ENCODE assay signal across 8 mouse cellular contexts in the genomic region with DNA sequence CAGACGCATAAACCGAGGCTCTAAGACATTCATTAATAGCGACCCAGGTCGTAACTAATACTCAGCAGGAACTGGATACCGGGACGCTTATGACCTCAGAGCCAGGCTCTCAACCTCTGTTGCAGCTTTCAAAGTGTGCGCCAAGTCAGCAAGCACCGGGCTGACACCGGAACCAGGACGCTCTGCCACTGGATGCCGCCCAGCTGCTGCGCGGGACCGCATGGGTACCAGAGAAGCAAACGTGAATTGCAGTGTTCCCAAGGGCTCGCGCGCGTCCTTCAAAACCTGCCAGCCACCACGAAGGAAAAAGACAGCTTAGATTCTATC. TPM values are rescaled to one million over a fixed set of nuclear protein-coding genes. Genes with fewer than 3 reads are reported as not detected.
DNase-seq lines count a peak whose midpoint lies in the region; ATAC-seq and TF ChIP-seq lines count a peak whose summit lies in the region.

No protein-coding gene starts in this region.

- no peak overlapping the region for H3K27ac ChIP-seq in thymus, adult 2 months (ENCODE audit: control insufficient read depth, insufficient read depth, low read length)
- H3K27ac ChIP-seq in hindbrain, embryonic 11.5 days (ENCODE audit: low read depth, low read length): no peak overlapping the region
- no peak overlapping the region for H3K27ac ChIP-seq in limb, embryonic 12.5 days

- ATAC-seq in CD4-positive, CD25-positive, alpha-beta regulatory T cell, adult 4 months: no peak
- ATAC-seq in hindbrain, embryonic 11.5 days (ENCODE audit: low FRiP score): no peak
- no peak for ATAC-seq in limb, embryonic 12.5 days (ENCODE audit: insufficient number of reproducible peaks, insufficient read depth, low FRiP score, low TSS enrichment, low read depth)

- peak overlapping the region; percentile 72 for H3K9ac ChIP-seq in hindbrain, embryonic 11.5 days (ENCODE audit: low read depth, low read length)
- H3K9ac ChIP-seq in limb, embryonic 12.5 days (replicated peaks): peak overlapping the region; percentile 79

- peaks cover 28% of the 10 kb centered on the region for H3K4me1 ChIP-seq in thymus, adult 2 months (replicated peaks; ENCODE audit: control insufficient read depth, insufficient read depth, low read length)
- no peaks in the 10 kb centered on the region for H3K4me1 ChIP-seq in hindbrain, embryonic 11.5 days (replicated peaks; ENCODE audit: control insufficient read depth, insufficient read depth, low read length)
- H3K4me1 ChIP-seq in limb, embryonic 12.5 days (replicated peaks): peaks cover 57% of the 10 kb centered on the region

- peak; percentile 56 for DNase-seq in CD4-positive, CD25-positive, alpha-beta regulatory T cell, adult 2 months (ENCODE audit: low read depth, low spot score)
- peak; percentile 16 for DNase-seq in thymus, adult 2 months
- DNase-seq in thymus, postnatal 10 days (ENCODE audit: low spot score in 2 of 2): no peak
- DNase-seq in hindbrain, embryonic 11.5 days (ENCODE audit: low spot score): peak; percentile 63
- DNase-seq in yolk sac, embryonic 10.5 days (ENCODE audit: low spot score): no peak

- H3K9me3 ChIP-seq in hindbrain, embryonic 11.5 days (ENCODE audit: control insufficient read depth, low read length): no peaks in the 10 kb centered on the region
- H3K9me3 ChIP-seq in limb, embryonic 12.5 days: no peaks in the 10 kb centered on the region

- no peak overlapping the region for H3ac ChIP-seq in myocyte (ENCODE audit: control insufficient read depth, insufficient read length)

- H3K79me2 ChIP-seq in myocyte (ENCODE audit: control insufficient read depth, insufficient read depth): no peaks in the 10 kb centered on the region

- H3K4me2 ChIP-seq in hindbrain, embryonic 11.5 days (replicated peaks; ENCODE audit: low read depth, low read length): peak overlapping the region; percentile 86
- peak overlapping the region; percentile 90 for H3K4me2 ChIP-seq in limb, embryonic 12.5 days
- H3K4me2 ChIP-seq in myocyte (ENCODE audit: low read depth): peak overlapping the region; percentile 91

- TF ChIP-seq POLR2A in thymus, adult 2 months (IDR thresholded peaks at IDR 0.05; ENCODE audit: control insufficient read depth, extremely low read depth, insufficient read depth, low read length, poor library complexity): 0 out of 2 replicates have a peak, but pooled peaks have one; percentile 22
- no peak for TF ChIP-seq POLR2A in myocyte (IDR thresholded peaks at IDR 0.05; ENCODE audit: insufficient read length, low read depth)

- WGBS in thymus, adult 2 months: 8% methylated on average over 20 of the region's 20 CpGs
- whole genome bisulfite sequencing in hindbrain, embryonic 11.5 days: 1% methylated on average over 20 of the region's 20 CpGs
- WGBS in limb, embryonic 12.5 days: under 1% methylated on average over 20 of the region's 20 CpGs

- no peaks in the 10 kb centered on the region for H3K27me3 ChIP-seq in thymus, adult 2 months (ENCODE audit: control insufficient read depth, insufficient read depth, low read length)
- H3K27me3 ChIP-seq in hindbrain, embryonic 11.5 days (ENCODE audit: control insufficient read depth, insufficient read depth, low read length): no peaks in the 10 kb centered on the region
- no peaks in the 10 kb centered on the region for H3K27me3 ChIP-seq in limb, embryonic 12.5 days
- H3K27me3 ChIP-seq in myocyte (ENCODE audit: control insufficient read depth, insufficient read depth, insufficient read length): no peaks in the 10 kb centered on the region

- H3K4me3 ChIP-seq in thymus, adult 2 months (ENCODE audit: control insufficient read depth, insufficient read depth, low read length): peak overlapping the region; percentile 58
- H3K4me3 ChIP-seq in hindbrain, embryonic 11.5 days (ENCODE audit: low read depth, low read length): peak overlapping the region; percentile 71
- peak overlapping the region; percentile 81 for H3K4me3 ChIP-seq in limb, embryonic 12.5 days (replicated peaks)
- H3K4me3 ChIP-seq in myocyte: peak overlapping the region; percentile 41

- TF ChIP-seq CTCF in thymus, adult 2 months (IDR thresholded peaks at IDR 0.05; ENCODE audit: borderline replicate concordance, control insufficient read depth, extremely low read depth, insufficient read depth, low read length, poor library complexity): no peak

- no peaks in the 10 kb centered on the region for H3K36me3 ChIP-seq in thymus, adult 2 months (ENCODE audit: control insufficient read depth, insufficient read depth, low read length)
- no peaks in the 10 kb centered on the region for H3K36me3 ChIP-seq in hindbrain, embryonic 11.5 days (ENCODE audit: control insufficient read depth, insufficient read depth, low read length)
- H3K36me3 ChIP-seq in limb, embryonic 12.5 days: peaks cover 9% of the 10 kb centered on the region
- H3K36me3 ChIP-seq in myocyte (ENCODE audit: control insufficient read depth, insufficient read depth): no peaks in the 10 kb centered on the region

TF ChIP-seq in myocyte, 11 proteins besides CTCF, POLR2A, EP300 and RAD21:
- TF ChIP-seq POLR2AphosphoS2 (IDR thresholded peaks at IDR 0.05; ENCODE audit: insufficient read length, low read depth) (no peak), TCF12 (IDR thresholded peaks at IDR 0.05; ENCODE audit: insufficient read depth, poor library complexity, severe bottlenecking) (no peak), USF1 (IDR thresholded peaks at IDR 0.05; ENCODE audit: low read depth) (no peak), MAX (IDR thresholded peaks at IDR 0.05; ENCODE audit: low read depth) (no peak), SRF (IDR thresholded peaks at IDR 0.05; ENCODE audit: control insufficient read depth, insufficient read length, low read depth) (no peak), TCF3 (IDR thresholded peaks at IDR 0.05; ENCODE audit: insufficient read length, low read depth) (no peak), REST (IDR thresholded peaks at IDR 0.05; ENCODE audit: insufficient read depth, insufficient read length) (no peak), CEBPB (IDR thresholded peaks at IDR 0.05; ENCODE audit: insufficient read depth, poor library complexity, severe bottlenecking) (no peak), E2F4 (IDR thresholded peaks at IDR 0.05; ENCODE audit: insufficient read depth) (no peak), MYOD1 (IDR thresholded peaks at IDR 0.05; ENCODE audit: control insufficient read depth in 1 of 3, insufficient read length in 2 of 3, low read depth in 2 of 3) (no peak), MYOG (IDR thresholded peaks at IDR 0.05; ENCODE audit: control insufficient read depth in 1 of 3, insufficient read depth in 1 of 3, insufficient read length in 2 of 3, low read depth in 2 of 3) (no peak)

RNA-seq across cellular contexts. Expression of a gene that starts 1.4 kb away (rescaled TPM):
- polyA plus RNA-seq in CD4-positive, CD25-positive, alpha-beta regulatory T cell, adult 4 months (2017; shearing (Covaris generic)): 10 to 100 TPM; 53.3 to 54.6 TPM
- polyA plus RNA-seq in thymus, adult 2 months (2012; rRNA removed): 14.1 and 17.8 TPM in 2 replicates
- polyA plus RNA-seq in hindbrain, embryonic 11.5 days (2014; fragmentation: Nextera tagmentation; extraction: Ambion mirVana): 23.3 and 27.6 TPM in 2 replicates
- 49.5 and 59.7 TPM in 2 replicates for polyA plus RNA-seq in limb, embryonic 12.5 days (2016; fragmentation: Nextera tagmentation; extraction: Ambion mirVana)
- 2.2 TPM for polyA plus RNA-seq in myocyte (2012; fragmentation: generic; extraction: Trizol)

Comparison
In these comparisons a context has a peak if more than half of its experiments do, and no peak if none do; other contexts are left out.
1. DNase-seq: peak in CD4-positive, CD25-positive, alpha-beta regulatory T cell, adult 2 months (single experiment), thymus, adult 2 months (single experiment) and hindbrain, embryonic 11.5 days (single experiment); none in thymus, postnatal 10 days (0 of 2) and yolk sac, embryonic 10.5 days (single experiment).
2. Peak in every context shown above with its lines, with median percentiles within 50 percentile points of each other: H3K4me3 ChIP-seq and H3K4me2 ChIP-seq.